Mouse (Mus musculus) embryonic fibroblast, embryonic 13.5 days (primary cell): ENCODE data around the gene Reg3b. TPM values are rescaled to one million over a fixed set of nuclear protein-coding genes. Genes with fewer than 3 reads are reported as not detected.

Source experiments
- polyA plus RNA-seq: library from polyadenylated mRNA; stranded (reverse); fragments of >200 nt; gene quantifications from 2 replicates; pipeline ENCODE4 v1.2.4, GENCODE M21; 2011; ENCODE audit warnings: low read depth; ENCODE audit not compliant: missing spikeins, insufficient read length

Reg3b gene
- polyA plus RNA-seq, 1 experiment: not detected

Other genes with a start within 250 kb of the Reg3b start
- not detected in 2 replicates for gene Reg3d, start 8.2 kb downstream of the Reg3b start, polyA plus RNA-seq
- gene Reg3a, start 10.1 kb downstream of the Reg3b start, polyA plus RNA-seq: not detected in 2 replicates
- not detected in 2 replicates for gene Reg2, start 25.0 kb downstream of the Reg3b start, polyA plus RNA-seq
- not detected in 2 replicates for gene Reg1, start 52.1 kb downstream of the Reg3b start, polyA plus RNA-seq
- 2.3 TPM in 1 of 2 replicates, not detected in the other for gene Reg3g, start 98.2 kb downstream of the Reg3b start, polyA plus RNA-seq